Mouse (Mus musculus) embryonic fibroblast, embryonic 13.5 days (primary cell): ENCODE data around the gene Mybpc3. TPM values are rescaled to one million over a fixed set of nuclear protein-coding genes. Genes with fewer than 3 reads are reported as not detected.

Experiments
- H3K27ac ChIP-seq: 2 replicates; pipeline ENCODE4 v1.5.1; 2012; ENCODE audit warnings: low read length, control low read depth, inconsistent platforms; ENCODE audit not compliant: insufficient read depth
- H3K4me1 ChIP-seq: 2 replicates; pipeline ENCODE4 v1.6.1; 2011; ENCODE audit warnings: low read length; ENCODE audit not compliant: control insufficient read depth, insufficient read depth
- H3K4me3 ChIP-seq: 2 replicates; pipeline ENCODE4 v1.5.1; 2011; ENCODE audit warnings: mild to moderate bottlenecking, control low read depth, low read length; ENCODE audit not compliant: insufficient read depth
- CTCF ChIP-seq: IDR thresholded peaks from 2 replicates; pipeline ENCODE4 v1.5.1; 2011; ENCODE audit warnings: mild to moderate bottlenecking, control low read depth, low read length, moderate library complexity, borderline replicate concordance; ENCODE audit not compliant: insufficient read depth
- POLR2A ChIP-seq: IDR thresholded peaks from 2 replicates; pipeline ENCODE4 v1.6.1; 2011; ENCODE audit warnings: low read depth, mild to moderate bottlenecking, control low read depth, low read length, moderate library complexity
- polyA plus RNA-seq: library from polyadenylated mRNA; stranded (reverse); fragments of >200 nt; gene quantifications from 2 replicates; pipeline ENCODE4 v1.2.4, GENCODE M21; 2011; ENCODE audit warnings: low read depth; ENCODE audit not compliant: missing spikeins, insufficient read length

Mybpc3 gene
- polyA plus RNA-seq, 1 experiment, result not detected

GRCm38 (mm10) chr2:91087453-91087852 is 30.5 kb upstream of the Mybpc3 start:
- H3K4me3 ChIP-seq, result no peak overlapping the region
- no peaks in the 10 kb centered on the region; the same call in 1 of the 2 replicates for H3K4me1 ChIP-seq
- TF ChIP-seq POLR2A (no peak), CTCF (no peak)
- H3K27ac ChIP-seq, result no peak overlapping the region

DNA sequence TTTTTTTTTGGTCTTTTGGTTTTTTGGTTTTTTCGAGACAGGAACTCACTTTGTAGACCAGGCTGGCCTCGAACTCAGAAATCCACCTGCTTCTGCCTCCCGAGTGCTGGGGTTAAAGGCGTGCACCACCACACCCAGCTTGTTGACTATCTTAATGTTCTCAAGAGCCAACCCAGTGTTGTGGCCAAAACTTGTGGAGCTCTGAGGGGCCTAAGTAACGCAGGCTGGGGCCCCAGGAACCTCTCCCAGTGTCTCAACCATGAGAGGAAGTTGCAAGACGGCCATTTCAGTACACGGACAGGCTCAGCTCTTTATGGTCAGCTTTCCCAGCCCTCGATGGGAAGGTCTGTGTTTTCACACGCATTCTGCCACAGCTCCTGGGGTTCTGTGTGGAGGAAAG is 29.0 kb upstream of the Mybpc3 start:
- Histone ChIP-seq H3K4me3 (no peak overlapping the region), H3K27ac (no peak overlapping the region), H3K4me1 (no peaks in the 10 kb centered on the region; the same call in 1 of the 2 replicates)
- no peak for TF ChIP-seq CTCF
- TF ChIP-seq POLR2A, result no peak

- Histone ChIP-seq H3K4me3 (no peak overlapping the region), H3K27ac (no peak overlapping the region), H3K4me1 (no peaks in the 10 kb centered on the region; the same call in 1 of the 2 replicates)
- no peak for TF ChIP-seq POLR2A
- TF ChIP-seq CTCF, result no peak
These were observed 27.7 kb upstream of the Mybpc3 start for GRCm38 (mm10) chr2:91090208-91090607.

DNA sequence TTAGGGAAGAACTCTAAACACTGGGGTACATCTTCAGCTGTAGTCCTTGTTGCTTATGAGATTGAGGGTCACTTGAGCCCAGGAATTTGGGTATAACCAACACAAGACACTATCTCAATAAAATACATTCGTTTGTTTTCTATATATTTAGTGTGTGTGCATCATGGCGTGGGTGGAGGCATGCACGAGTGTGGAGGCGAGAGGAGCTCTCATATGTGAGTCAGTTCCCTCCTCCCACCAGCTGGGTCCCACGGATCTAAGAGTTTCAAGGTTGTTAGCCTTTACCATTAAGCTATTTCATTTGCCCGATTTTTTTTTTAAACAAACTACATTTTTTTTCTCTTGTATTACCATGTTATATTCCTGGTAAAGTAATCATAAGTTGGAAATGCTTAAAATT is 27.1 kb upstream of the Mybpc3 start:
- Histone ChIP-seq H3K4me3 (no peak overlapping the region), H3K27ac (no peak overlapping the region), H3K4me1 (no peaks in the 10 kb centered on the region; the same call in 1 of the 2 replicates)
- TF ChIP-seq POLR2A, result no peak
- TF ChIP-seq CTCF, result no peak

GRCm38 (mm10) chr2:91096524-91096923 is 21.4 kb upstream of the Mybpc3 start:
- H3K4me3 ChIP-seq, result no peak overlapping the region
- TF ChIP-seq POLR2A (no peak), CTCF (no peak)
- H3K27ac ChIP-seq, result no peak overlapping the region
- no peaks in the 10 kb centered on the region for H3K4me1 ChIP-seq

DNA sequence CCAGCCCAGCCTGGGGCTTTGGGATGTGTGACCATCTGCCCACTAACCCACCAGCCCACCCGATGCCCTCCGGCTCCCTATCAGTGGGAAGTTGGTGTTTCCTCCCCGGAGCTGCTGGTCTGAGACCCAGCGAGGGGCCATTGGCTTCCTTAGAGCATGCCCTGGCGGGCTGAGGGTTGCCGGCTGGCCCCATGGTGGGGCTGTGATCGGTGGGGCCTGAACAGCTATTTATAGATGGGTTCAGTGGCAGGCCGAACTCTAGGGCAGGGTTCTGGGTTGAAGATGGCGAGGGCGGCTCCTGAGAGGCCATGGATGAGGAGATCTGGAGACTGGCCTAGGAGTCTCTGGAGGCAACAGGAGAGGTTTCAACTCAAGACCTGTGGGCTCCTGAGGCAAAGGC is 20.9 kb upstream of the Mybpc3 start:
- no peak for TF ChIP-seq POLR2A
- no peak for TF ChIP-seq CTCF
- H3K27ac ChIP-seq, result no peak overlapping the region
- H3K4me3 ChIP-seq, result no peak overlapping the region
- H3K4me1 ChIP-seq, result no peaks in the 10 kb centered on the region

- Histone ChIP-seq H3K4me3 (no peak overlapping the region), H3K4me1 (no peaks in the 10 kb centered on the region), H3K27ac (no peak overlapping the region)
- TF ChIP-seq CTCF (no peak), POLR2A (no peak)
These were observed 19.8 kb upstream of the Mybpc3 start for GRCm38 (mm10) chr2:91098156-91098555.

- no peak for TF ChIP-seq POLR2A
- TF ChIP-seq CTCF, result peak; percentile 75
- H3K4me1 ChIP-seq, result no peaks in the 10 kb centered on the region
- no peak overlapping the region for H3K4me3 ChIP-seq
- H3K27ac ChIP-seq, result no peak overlapping the region
These were observed 16.7 kb upstream of the Mybpc3 start for GRCm38 (mm10) chr2:91101124-91101740.

DNA sequence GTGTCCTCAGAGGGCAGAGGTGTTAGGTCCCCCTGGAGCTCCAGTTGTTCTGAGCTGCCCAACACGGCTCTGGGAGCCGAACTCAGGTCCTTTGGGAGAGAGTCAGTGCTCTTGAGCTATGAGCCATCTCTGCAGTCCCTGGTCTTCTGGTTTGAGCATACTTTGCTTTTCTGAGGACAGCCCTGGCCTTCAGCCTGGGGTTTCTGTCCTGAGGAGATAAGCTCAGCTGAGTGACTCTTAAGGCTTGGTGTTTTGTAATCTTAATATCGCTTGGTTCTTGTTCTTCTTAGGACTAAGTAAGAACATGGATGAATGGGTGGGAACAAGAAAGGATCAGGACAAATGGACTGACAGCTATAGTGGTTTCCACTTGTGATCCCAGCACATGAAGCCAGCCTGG is 9.8 kb upstream of the Mybpc3 start:
- Histone ChIP-seq H3K27ac (no peak overlapping the region), H3K4me3 (no peak overlapping the region), H3K4me1 (0 out of 2 replicates have a peak, but pooled peaks cover 2% of the 10 kb centered on the region)
- TF ChIP-seq POLR2A (no peak), CTCF (no peak)

- Histone ChIP-seq H3K4me1 (0 out of 2 replicates have a peak, but pooled peaks cover 2% of the 10 kb centered on the region), H3K4me3 (no peak overlapping the region), H3K27ac (no peak overlapping the region)
- no peak for TF ChIP-seq CTCF
- TF ChIP-seq POLR2A, result no peak
These were observed 8.7 kb upstream of the Mybpc3 start for GRCm38 (mm10) chr2:91109241-91109640.
